Mouse (Mus musculus) embryonic facial prominence, embryonic 10.5 days (tissue): ENCODE results near the gene Adcy1. TPM values are rescaled to one million over a fixed set of nuclear protein-coding genes. Genes with fewer than 3 reads are reported as not detected.

ENCODE experiments used
- DNase-seq: peaks from one replicate; pipeline ENCODE4 v3.0.0-alpha.2; 2017; ENCODE audit warnings: low spot score
- H3K27ac ChIP-seq: fragments of 300-500 bp; sonication (generic); replicated peaks from 2 replicates; pipeline ENCODE4 v1.5.1; 2016; ENCODE audit warnings: mild to moderate bottlenecking
- H3K27me3 ChIP-seq: fragments of 300-500 bp; sonication (generic); replicated peaks from 2 replicates; pipeline ENCODE4 v1.6.1; 2016; ENCODE audit warnings: low read depth, mild to moderate bottlenecking; ENCODE audit not compliant: poor library complexity, severe bottlenecking
- H3K36me3 ChIP-seq: fragments of 300-500 bp; sonication (generic); replicated peaks from 2 replicates; pipeline ENCODE4 v1.6.1; 2016; ENCODE audit warnings: mild to moderate bottlenecking, moderate library complexity
- H3K4me1 ChIP-seq: fragments of 300-500 bp; sonication (generic); 2 replicates; pipeline ENCODE4 v1.6.1; 2016
- H3K4me3 ChIP-seq: fragments of 300-500 bp; sonication (generic); 2 replicates; pipeline ENCODE4 v1.5.1; 2016; ENCODE audit warnings: mild to moderate bottlenecking, moderate library complexity
- H3K9me3 ChIP-seq: fragments of 300-500 bp; sonication (generic); 2 replicates; pipeline ENCODE4 v1.6.1; 2016; ENCODE audit warnings: mild to moderate bottlenecking
- WGBS: fragments of 180-500 bp; shearing (Covaris S2); methylation state at CpG from one replicate; pipeline ENCODE4 v1.1.7; 2016; 5-methylcytosine and 5-hydroxymethylcytosine counted together
- polyA plus RNA-seq: library from polyadenylated mRNA; unstranded; fragments of >200 nt; fragmentation: Nextera tagmentation; extraction: Ambion mirVana; gene quantifications from 2 replicates; pipeline ENCODE4 v1.2.1, GENCODE M21; 2016

Adcy1 gene
- polyA plus RNA-seq, 1 experiment from 2014 or later, result 1.2 TPM

DNA sequence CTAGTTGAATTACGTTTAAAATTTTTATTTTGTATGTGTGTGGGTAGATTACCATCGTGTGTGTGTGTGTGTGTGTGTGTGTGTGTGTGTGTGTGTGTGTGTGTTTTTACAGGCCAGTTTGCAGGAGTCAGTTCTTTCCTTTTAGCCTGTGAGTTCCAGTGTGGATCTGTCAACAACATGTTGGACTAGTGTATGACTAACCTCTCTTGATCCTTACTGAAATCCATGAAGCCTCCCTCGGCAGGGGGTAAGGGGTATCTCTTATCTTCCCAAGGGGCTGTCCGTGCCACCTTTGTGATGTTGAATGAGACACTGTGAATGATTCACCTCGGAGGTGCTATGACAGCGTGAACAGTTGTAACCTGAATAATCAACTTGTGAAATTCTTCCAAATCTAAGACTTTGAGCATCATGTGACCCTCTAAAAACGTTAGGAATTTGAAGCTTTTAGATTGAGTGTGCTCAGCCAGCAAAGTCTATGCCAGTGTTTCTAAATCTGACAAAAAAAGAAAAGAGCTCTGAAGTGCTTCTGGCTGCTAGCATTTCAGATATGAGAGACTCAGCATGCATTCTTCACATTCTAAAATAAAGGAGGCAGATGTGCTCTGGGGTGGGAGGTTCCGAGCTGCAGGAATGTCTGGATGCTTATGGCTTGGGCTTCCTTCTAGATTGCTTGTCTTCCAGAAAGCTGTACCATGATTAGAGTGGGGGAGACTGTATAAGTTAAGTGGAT, 66.2 kb downstream of the Adcy1 start:
- Histone ChIP-seq H3K9me3 (no peaks in the 10 kb centered on the region), H3K4me1 (peaks cover 3% of the 10 kb centered on the region), H3K27me3 (no peaks in the 10 kb centered on the region), H3K4me3 (no peak overlapping the region), H3K36me3 (no peaks in the 10 kb centered on the region), H3K27ac (no peak overlapping the region)
- WGBS, result 78% methylated on average over 8 of the region's 8 CpGs
- no peak for DNase-seq

DNA sequence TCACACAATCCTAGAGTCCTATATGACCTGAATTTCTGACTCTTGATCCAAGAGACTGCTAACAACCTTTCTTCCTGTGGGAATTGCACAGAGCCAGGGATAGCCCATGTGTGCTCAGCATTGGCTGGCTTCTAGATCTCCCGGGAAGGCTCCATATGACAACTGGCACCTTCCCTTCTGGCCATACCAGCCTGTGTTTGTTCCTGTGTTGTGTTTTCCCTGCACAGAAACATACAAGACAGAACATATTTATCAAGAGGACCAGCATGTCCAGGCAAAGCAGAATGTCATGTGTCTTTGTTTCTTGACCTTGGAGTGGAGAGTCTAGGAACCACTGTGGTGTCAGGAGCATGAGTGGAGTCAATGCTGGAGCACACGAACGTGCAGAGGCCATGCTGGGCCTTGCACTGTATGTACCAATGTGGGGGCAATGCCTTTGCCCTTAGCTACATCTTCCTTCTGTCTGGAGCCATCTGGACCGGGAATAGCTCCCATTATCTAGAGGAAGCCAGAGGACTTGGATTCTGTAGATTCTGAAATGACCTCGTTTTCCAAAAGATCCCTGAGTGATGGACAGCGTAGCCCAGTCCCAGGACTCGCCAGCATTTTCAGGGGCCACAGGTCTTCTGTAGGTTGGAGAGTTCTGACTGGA, 69.6 kb downstream of the Adcy1 start:
- H3K9me3 ChIP-seq, result no peaks in the 10 kb centered on the region
- H3K27me3 ChIP-seq, result no peaks in the 10 kb centered on the region
- DNase-seq, result no peak
- no peaks in the 10 kb centered on the region for H3K36me3 ChIP-seq
- H3K27ac ChIP-seq, result no peak overlapping the region
- H3K4me3 ChIP-seq, result no peak overlapping the region
- H3K4me1 ChIP-seq, result no peaks in the 10 kb centered on the region
- WGBS, result 91% methylated on average over 7 of the region's 7 CpGs

DNA sequence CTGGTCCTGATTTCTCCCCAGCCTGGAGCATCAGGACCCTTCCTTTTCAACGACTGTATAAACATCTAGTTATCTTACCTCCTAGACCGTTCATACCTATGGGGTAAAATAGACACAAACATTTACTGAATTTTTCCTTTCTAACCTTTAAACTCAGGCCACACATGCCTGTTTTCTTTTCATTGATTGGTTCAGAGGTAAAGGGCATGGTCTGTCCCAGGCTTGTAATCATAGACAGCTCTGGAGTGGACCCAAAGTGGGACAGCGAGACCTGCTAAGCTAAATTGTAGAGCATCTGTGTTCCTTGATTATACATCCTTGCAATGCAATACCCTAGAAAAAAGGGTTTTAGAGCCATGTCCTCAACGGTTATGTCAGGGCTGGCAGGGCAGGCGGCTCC, 70.4 kb downstream of the Adcy1 start:
- DNase-seq, result no peak
- no peaks in the 10 kb centered on the region for H3K4me1 ChIP-seq
- no peaks in the 10 kb centered on the region for H3K36me3 ChIP-seq
- WGBS, result 87% methylated on average over 5 of the region's 5 CpGs
- H3K27me3 ChIP-seq, result no peaks in the 10 kb centered on the region
- no peak overlapping the region for H3K27ac ChIP-seq
- H3K4me3 ChIP-seq, result no peak overlapping the region
- no peaks in the 10 kb centered on the region for H3K9me3 ChIP-seq

DNA sequence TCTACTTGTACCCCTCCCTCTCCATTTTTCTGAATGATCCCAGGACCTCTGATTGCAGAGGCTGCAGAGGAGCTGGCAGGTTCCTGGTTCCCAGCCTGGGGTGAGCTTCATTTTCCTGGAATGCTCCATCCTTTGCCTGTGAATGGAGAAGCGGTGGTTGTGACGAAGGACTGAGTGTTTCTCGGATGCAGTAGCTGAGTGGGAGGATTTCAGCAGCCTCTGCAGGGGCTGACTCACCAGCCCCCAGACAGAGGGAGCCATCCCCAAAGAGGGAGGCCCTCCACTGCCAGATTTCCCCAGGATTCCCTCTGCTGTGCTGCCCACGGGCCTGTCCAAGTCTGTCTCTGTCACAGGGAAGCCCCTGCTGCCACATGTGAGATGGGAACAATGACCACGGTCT, 71.0 kb downstream of the Adcy1 start:
- 85% methylated on average over 5 of the region's 5 CpGs for WGBS
- Histone ChIP-seq H3K36me3 (no peaks in the 10 kb centered on the region), H3K9me3 (no peaks in the 10 kb centered on the region), H3K27ac (no peak overlapping the region), H3K4me3 (no peak overlapping the region), H3K27me3 (no peaks in the 10 kb centered on the region), H3K4me1 (no peaks in the 10 kb centered on the region)
- DNase-seq, result no peak

DNA sequence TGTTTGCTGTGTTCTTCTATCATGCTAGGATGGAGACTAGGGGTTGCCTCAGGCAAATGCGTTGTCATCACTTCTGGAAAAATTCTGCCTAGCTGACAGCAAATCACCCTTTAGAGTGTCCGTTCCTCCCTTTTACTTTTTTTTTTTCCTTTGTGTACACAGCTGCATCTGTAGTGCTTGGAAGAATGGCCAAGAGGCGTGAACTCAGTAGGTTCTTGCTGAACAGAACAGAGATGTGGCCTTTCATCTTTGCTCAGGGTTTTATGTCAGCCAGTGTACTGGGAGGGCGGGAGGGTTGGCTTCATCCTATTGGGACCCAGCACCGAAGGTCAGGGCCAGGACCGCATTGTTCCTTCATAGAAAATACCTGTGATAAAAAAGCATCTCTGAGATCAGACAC, 72.0 kb downstream of the Adcy1 start:
- DNase-seq, result no peak
- Histone ChIP-seq H3K4me3 (no peak overlapping the region), H3K9me3 (no peaks in the 10 kb centered on the region), H3K36me3 (no peaks in the 10 kb centered on the region), H3K4me1 (no peaks in the 10 kb centered on the region), H3K27me3 (no peaks in the 10 kb centered on the region), H3K27ac (no peak overlapping the region)
- WGBS, result 72% methylated on average over 6 of the region's 6 CpGs

DNA sequence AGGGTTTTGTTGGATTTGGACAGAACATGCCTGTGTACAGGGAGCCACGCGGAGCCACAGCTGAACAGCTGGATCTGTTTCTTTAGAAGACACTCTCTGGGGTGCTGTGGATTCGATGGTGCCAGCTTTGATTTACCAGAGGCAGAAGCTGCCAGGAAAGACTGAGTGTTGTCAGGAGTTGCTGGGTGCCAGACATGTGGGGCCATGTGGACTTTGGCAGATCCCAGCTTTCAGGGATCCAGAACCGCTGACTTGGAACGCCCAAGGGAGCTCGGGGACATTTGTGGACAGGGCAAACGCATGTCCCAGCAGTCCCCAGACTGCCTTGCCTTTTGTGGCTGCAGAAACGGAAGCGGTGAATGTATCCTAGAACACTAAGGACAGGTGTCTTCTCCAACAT, 72.5 kb downstream of the Adcy1 start:
- Histone ChIP-seq H3K36me3 (no peaks in the 10 kb centered on the region), H3K27ac (no peak overlapping the region), H3K4me3 (no peak overlapping the region), H3K27me3 (no peaks in the 10 kb centered on the region), H3K9me3 (no peaks in the 10 kb centered on the region), H3K4me1 (no peaks in the 10 kb centered on the region)
- DNase-seq, result no peak
- WGBS, result 92% methylated on average over 9 of the region's 9 CpGs

DNA sequence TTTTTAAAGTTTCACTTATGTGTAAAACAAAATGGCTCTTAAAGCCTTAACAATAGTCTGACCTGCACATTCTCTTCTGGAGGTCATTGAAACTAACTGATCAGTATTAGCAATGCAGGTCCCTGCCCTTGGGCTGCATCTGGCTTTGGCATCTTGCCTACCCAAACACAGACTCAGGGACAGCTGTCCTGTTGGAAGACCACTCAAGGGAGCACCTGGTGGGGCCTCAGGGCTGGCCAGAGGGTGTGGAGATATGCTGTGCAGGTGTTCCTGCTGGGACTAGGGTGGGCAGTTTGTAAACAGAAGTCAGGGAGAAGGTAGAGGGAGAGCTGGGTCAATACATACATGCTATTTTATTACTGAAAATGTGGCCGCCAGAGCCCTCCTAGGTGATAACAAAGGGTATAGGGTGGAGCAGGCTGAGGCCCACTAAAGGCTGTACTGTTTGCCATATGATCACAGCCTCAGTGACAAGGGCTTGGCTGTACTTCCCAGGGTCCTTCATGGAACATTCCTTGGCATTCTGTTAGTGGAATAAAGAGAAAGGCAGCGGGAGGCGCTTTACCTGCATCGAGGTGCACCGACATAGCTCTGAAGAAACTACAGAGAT, 73.1 kb downstream of the Adcy1 start:
- 92% methylated on average over 5 of the region's 5 CpGs for WGBS
- H3K27ac ChIP-seq, result no peak overlapping the region
- DNase-seq, result no peak

DNA sequence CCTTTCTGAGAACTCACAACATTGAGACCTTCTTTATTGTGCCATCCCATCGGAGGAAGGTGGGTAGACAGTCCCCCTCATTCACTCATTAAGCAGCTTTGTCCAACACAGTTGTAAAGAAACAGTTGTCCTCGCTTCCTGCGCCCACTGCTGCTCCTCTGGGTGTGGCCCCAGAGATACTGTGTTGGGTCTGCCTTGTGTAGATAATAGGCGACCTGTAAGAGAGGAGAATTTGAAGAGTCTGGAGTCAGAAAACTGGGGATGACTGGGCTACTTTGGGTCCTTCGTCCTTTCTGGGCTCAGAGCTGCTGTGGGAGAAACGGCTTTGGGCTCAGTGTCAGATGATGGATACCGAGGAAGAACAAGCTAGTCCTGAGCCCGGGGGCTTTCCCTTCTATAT, 75.1 kb downstream of the Adcy1 start:
- no peaks in the 10 kb centered on the region for H3K36me3 ChIP-seq
- 85% methylated on average over 8 of the region's 8 CpGs for WGBS
- no peak for DNase-seq
- H3K27me3 ChIP-seq, result no peaks in the 10 kb centered on the region
- H3K4me1 ChIP-seq, result peaks cover 5% of the 10 kb centered on the region; the same call in 1 of the 2 replicates
- no peak overlapping the region for H3K27ac ChIP-seq
- no peaks in the 10 kb centered on the region for H3K9me3 ChIP-seq
- H3K4me3 ChIP-seq, result no peak overlapping the region

More for the DNA sequence above, 73.1 kb downstream of the Adcy1 start:
- H3K36me3 ChIP-seq, result no peaks in the 10 kb centered on the region
- H3K4me1 ChIP-seq, result no peaks in the 10 kb centered on the region
- H3K9me3 ChIP-seq, result no peaks in the 10 kb centered on the region
- H3K4me3 ChIP-seq, result no peak overlapping the region
- no peaks in the 10 kb centered on the region for H3K27me3 ChIP-seq

DNA sequence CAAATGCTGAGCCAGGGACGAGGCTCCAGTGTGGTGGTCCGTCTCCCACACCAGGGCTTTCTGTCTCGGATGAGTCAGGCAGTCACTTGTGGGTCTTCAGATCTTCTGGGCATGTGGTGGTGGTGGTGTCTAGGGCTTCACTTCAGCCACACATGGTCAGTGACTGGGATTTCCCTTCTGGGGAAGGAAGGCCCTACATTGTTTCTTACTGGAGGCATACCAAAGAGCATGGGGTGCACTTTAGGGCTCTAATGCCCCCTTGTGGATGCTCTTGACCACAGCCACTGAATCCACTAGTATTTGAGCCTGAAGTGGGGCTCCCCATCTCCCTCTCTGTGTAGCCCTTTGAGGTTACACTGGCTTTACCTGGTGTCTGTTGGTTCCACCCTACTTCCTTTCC, 77.2 kb downstream of the Adcy1 start:
- WGBS, result 82% methylated on average over 3 of the region's 3 CpGs

DNA sequence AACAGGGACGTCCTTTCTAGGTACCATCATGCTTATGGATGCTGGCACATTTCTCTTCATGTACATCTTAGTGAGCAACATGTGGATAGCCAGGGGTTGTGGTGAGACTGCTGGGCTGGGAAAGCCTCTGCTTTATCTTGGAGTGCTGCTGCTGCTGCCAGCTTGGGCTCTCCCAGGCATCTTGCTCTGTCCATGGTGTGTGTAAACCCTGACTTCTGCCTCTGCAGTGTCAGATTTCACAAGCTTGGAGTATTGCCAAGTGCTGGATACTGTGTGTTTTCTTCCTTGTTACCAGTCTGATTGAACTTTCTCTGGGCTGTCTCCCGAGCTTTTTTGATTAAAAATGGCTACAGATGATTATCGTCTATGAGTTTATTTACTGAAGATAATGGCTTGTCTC, 79.4 kb downstream of the Adcy1 start:
- 69% methylated on average over 3 of the region's 3 CpGs for WGBS
- Histone ChIP-seq H3K36me3 (no peaks in the 10 kb centered on the region; the same call in 1 of the 2 replicates), H3K27me3 (no peaks in the 10 kb centered on the region), H3K4me3 (no peak overlapping the region), H3K4me1 (peaks cover 5% of the 10 kb centered on the region; the same call in 1 of the 2 replicates), H3K9me3 (no peaks in the 10 kb centered on the region), H3K27ac (no peak overlapping the region)
- DNase-seq, result peak; percentile 40

More for the DNA sequence above, 77.2 kb downstream of the Adcy1 start:
- no peak overlapping the region for H3K27ac ChIP-seq
- H3K27me3 ChIP-seq, result no peaks in the 10 kb centered on the region
- H3K36me3 ChIP-seq, result no peaks in the 10 kb centered on the region; the same call in 1 of the 2 replicates
- H3K9me3 ChIP-seq, result no peaks in the 10 kb centered on the region
- H3K4me3 ChIP-seq, result no peak overlapping the region
- peaks cover 5% of the 10 kb centered on the region; the same call in 1 of the 2 replicates for H3K4me1 ChIP-seq
- peak; percentile 42 for DNase-seq

DNA sequence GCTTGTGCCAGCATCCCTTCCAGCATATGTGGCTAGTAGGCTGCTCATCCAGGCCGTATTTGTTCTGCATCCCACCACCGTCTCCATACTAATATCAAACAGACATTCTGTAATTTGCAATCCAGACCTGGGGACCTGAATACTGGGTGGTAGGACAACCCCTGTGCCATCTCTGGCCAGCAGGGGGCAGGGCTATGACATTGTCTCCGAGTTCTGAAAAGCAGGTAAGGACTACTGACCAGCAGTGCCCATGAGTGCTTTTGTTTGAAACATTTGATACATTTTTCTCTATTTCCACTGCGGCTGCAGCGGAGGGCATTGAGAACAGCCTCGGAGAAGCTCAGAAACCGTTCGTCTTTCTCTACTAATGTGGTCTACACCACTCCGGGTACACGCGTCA, 81.1 kb downstream of the Adcy1 start:
- 88% methylated on average over 11 of the region's 11 CpGs for WGBS
- no peak overlapping the region for H3K4me3 ChIP-seq
- peak; percentile 34 for DNase-seq
- H3K27ac ChIP-seq, result no peak overlapping the region
- no peaks in the 10 kb centered on the region; the same call in 1 of the 2 replicates for H3K36me3 ChIP-seq
- no peaks in the 10 kb centered on the region for H3K27me3 ChIP-seq
- H3K4me1 ChIP-seq, result peaks cover 5% of the 10 kb centered on the region; the same call in 1 of the 2 replicates
- no peaks in the 10 kb centered on the region for H3K9me3 ChIP-seq

DNA sequence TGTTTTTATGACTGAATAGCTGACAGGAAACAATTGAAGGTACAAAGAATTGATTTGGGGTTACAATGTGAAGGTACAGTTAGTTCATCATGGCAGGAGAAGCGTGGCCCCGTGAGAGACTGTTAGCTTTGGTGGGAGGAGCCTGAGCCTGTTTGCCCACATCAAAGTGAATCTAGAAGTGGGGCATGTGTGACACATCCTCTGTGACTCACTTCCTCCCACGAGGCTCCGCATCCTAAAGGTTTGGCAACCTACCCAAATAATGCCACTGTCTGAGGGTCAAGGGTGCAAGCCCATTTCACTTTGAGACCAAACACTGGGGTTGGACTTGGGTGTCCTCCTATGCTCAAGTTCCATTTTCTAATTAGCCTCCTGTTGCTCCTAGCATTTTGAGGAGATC, 81.9 kb downstream of the Adcy1 start:
- DNase-seq, result no peak
- Histone ChIP-seq H3K36me3 (no peaks in the 10 kb centered on the region; the same call in 1 of the 2 replicates), H3K4me3 (no peak overlapping the region), H3K4me1 (peaks cover 9% of the 10 kb centered on the region), H3K9me3 (no peaks in the 10 kb centered on the region), H3K27me3 (no peaks in the 10 kb centered on the region), H3K27ac (no peak overlapping the region)
- WGBS, result 84% methylated on average over 4 of the region's 4 CpGs

DNA sequence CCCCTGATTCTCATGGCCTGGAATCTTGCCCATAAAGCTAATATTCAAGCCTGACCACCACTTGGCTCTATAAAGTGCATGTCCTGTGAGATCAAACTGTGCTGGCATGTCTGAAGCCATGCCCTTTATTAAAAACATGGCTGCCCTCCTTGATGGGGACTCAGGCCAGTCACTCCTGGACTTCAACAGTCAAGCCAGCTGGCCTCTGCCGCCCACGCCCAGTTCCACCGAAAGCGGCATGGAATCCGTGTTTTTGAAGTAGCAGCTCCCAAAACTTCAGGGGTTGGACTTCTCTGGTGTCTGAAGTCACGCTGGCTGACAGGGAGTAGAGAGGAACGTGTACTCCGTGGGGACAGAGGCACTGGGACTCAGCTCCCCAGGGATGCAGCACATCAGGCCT, 84.2 kb downstream of the Adcy1 start:
- Histone ChIP-seq H3K9me3 (no peaks in the 10 kb centered on the region), H3K4me3 (no peak overlapping the region), H3K27me3 (no peaks in the 10 kb centered on the region), H3K36me3 (no peaks in the 10 kb centered on the region; the same call in 1 of the 2 replicates), H3K4me1 (peaks cover 8% of the 10 kb centered on the region), H3K27ac (no peak overlapping the region)
- WGBS, result 90% methylated on average over 8 of the region's 8 CpGs
- DNase-seq, result no peak
